Mouse (Mus musculus) E14TG2a.4 (cell line): ENCODE measurements at regions not wholly inside any gene's neighbourhood (a gene's known extent, or its start where the extent isn't known, plus 50 kb on each side); places are given as distances from the start of the nearest gene placed in this dataset.

ENCODE experiments used
- H3K27me3 ChIP-seq: 2 replicates; pipeline ENCODE4 v1.6.1; 2014; ENCODE audit warnings: low read length, control low read depth; ENCODE audit not compliant: insufficient read depth
- H3K36me3 ChIP-seq: 2 replicates; pipeline ENCODE4 v1.6.1; 2014; ENCODE audit warnings: low read length, control low read depth; ENCODE audit not compliant: insufficient read depth
- H3K4me1 ChIP-seq: replicated peaks from 2 replicates; pipeline ENCODE4 v1.6.1; 2014; ENCODE audit warnings: low read depth, low read length, control low read depth
- H3K4me3 ChIP-seq: replicated peaks from 2 replicates; pipeline ENCODE4 v1.5.1; 2014; ENCODE audit warnings: mild to moderate bottlenecking, low read length
- H3K9me3 ChIP-seq: 2 replicates; pipeline ENCODE4 v1.6.1; 2014; ENCODE audit warnings: low read length, control low read depth
- CTCF ChIP-seq: conservative IDR thresholded peaks from 2 replicates; pipeline ENCODE4 v1.5.1; 2014; ENCODE audit warnings: low read length
- NANOG ChIP-seq: IDR thresholded peaks from 2 replicates; pipeline ENCODE4 v1.6.1; 2014; ENCODE audit warnings: borderline replicate concordance, low read length, mixed read lengths
- POU5F1 ChIP-seq: IDR thresholded peaks from 2 replicates; pipeline ENCODE4 v1.6.1; 2014; ENCODE audit warnings: low read length, borderline replicate concordance

DNA sequence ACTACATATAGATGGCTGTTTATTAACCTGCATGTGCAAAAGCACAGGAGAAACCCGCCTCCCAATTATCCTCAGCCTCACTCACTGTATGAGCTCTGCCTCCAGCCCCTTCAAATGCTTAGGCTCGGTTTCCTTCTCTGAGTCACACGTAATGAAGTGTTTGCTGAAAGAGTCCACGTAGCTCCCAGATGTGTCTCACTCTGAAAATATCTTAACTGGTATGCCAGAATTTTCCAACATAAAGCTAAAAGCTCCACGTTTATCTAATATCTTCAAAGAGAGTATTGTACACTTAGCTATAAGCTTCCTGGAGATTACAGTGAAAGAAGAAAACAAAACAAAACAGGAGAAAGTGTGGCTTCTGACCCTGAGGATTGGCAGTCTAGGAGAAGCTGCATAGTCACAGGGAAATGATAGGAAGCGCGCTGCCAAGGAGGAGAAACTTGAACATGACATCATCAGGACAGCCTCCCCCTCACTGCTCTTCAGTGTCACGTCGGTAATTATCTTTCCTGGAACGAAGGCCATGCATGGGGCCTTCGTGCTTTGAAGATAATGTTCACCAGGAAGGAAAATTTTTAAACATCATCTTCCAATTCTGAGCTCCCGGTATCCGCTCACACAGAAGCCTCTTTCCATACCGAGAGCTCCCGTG lies 108.3 kb upstream of the L3mbtl4 start:
- Histone ChIP-seq H3K9me3 (no peaks in the 10 kb centered on the region), H3K27me3 (no peaks in the 10 kb centered on the region), H3K36me3 (no peaks in the 10 kb centered on the region), H3K4me1 (no peaks in the 10 kb centered on the region), H3K4me3 (no peak overlapping the region)
- no peak for TF ChIP-seq NANOG

DNA sequence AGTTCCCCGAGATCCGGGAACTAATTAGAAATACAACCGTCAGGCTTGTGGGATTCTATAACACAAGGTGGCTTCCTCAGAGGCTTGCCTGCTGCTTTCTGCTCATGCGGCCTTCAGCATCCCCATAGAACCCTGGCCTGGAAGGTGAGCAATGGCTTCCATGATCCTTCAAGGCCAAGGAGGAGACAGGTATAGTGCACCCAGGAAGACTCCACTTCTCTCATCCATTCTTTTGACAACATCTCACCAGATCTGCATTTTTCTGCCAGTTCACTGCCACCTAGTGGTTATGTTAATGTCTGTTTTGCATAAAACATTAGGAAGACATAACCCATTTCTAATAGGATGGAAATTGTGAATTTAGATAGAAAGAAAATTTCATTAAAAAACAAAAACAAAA lies 107.2 kb upstream of the L3mbtl4 start:
- no peaks in the 10 kb centered on the region for H3K36me3 ChIP-seq
- no peak overlapping the region for H3K4me3 ChIP-seq
- H3K27me3 ChIP-seq, result no peaks in the 10 kb centered on the region
- TF ChIP-seq CTCF, result no peak
- TF ChIP-seq NANOG, result no peak
- no peak for TF ChIP-seq POU5F1
- no peaks in the 10 kb centered on the region for H3K9me3 ChIP-seq
- H3K4me1 ChIP-seq, result no peaks in the 10 kb centered on the region

DNA sequence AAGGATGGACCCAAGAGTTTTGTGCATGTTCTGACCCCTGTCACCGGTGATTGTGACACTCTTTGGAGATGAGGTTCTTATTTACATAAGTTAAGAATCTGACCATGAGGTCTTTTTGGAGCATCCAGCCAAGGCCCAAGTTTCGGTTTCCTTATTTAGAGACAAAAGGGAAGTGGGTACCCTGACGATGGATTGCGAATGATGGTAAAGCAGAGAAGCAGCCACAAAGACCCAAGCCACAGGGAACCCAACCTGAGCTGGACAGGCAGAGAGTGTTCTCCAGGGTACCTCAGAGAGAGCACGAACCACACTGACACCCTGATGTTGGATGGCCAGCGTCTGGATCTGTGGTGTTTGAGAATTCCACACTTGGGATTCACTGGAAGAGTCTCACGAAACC lies 100.8 kb upstream of the L3mbtl4 start:
- H3K9me3 ChIP-seq, result no peaks in the 10 kb centered on the region
- no peak for TF ChIP-seq NANOG
- no peak for TF ChIP-seq POU5F1
- no peak for TF ChIP-seq CTCF
- H3K4me1 ChIP-seq, result no peaks in the 10 kb centered on the region

DNA sequence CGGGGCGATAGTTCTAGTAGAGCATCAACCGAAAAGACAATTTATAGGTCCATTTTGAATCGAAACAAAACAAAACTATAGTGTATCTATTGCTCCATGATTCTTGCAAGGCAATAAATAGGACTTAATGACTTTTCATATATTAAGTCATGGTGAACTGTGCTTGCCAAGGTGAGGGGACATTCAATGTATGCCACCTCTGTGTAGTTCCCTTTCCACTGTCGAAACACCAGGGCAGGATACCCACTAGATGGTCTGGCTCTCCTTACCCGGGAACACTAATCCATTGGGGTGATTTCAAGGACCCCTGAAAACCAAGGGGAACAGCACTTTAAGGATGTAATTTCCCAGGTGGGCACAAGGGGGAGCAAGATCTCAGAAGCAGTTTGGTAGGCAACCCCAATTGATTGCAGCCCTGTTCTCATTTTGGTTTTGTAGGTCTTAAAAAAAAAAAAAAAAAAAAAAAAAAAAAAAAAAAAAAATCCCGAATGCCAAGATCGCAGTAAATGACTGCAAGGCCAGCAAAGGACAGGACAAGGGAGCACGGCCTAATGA lies 96.9 kb upstream of the L3mbtl4 start:
- Histone ChIP-seq H3K9me3 (0 out of 2 replicates have a peak, but pooled peaks cover 5% of the 10 kb centered on the region), H3K36me3 (no peaks in the 10 kb centered on the region), H3K4me1 (no peaks in the 10 kb centered on the region), H3K4me3 (no peak overlapping the region), H3K27me3 (no peaks in the 10 kb centered on the region)
- TF ChIP-seq CTCF (peak; percentile 57), POU5F1 (no peak), NANOG (no peak)

More for the DNA sequence above, 100.8 kb upstream of the L3mbtl4 start:
- H3K36me3 ChIP-seq, result no peaks in the 10 kb centered on the region
- H3K4me3 ChIP-seq, result no peak overlapping the region
- H3K27me3 ChIP-seq, result no peaks in the 10 kb centered on the region

DNA sequence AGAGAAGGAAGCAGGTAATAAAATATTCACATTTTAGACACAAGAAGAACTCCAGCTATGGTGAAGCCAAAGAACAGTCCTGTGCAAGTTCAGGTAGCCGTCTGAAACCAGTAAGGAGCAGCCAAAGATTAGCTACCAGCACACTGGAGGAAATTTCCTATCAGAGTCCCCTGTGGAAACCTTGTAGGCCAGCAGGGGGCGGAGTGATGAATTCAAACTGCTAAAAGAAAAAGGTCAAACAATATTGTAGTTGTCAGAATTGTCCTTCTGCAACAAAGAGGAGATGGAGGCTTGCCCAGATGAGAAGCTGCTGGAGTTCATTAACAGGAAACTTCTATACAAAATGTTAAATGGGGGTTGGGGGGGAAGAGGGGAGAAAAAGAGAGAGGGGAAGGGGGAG lies 95.8 kb upstream of the L3mbtl4 start:
- TF ChIP-seq NANOG (no peak), CTCF (peak; percentile 39)
- Histone ChIP-seq H3K36me3 (no peaks in the 10 kb centered on the region), H3K4me1 (no peaks in the 10 kb centered on the region), H3K27me3 (no peaks in the 10 kb centered on the region), H3K4me3 (no peak overlapping the region), H3K9me3 (0 out of 2 replicates have a peak, but pooled peaks cover 5% of the 10 kb centered on the region)

DNA sequence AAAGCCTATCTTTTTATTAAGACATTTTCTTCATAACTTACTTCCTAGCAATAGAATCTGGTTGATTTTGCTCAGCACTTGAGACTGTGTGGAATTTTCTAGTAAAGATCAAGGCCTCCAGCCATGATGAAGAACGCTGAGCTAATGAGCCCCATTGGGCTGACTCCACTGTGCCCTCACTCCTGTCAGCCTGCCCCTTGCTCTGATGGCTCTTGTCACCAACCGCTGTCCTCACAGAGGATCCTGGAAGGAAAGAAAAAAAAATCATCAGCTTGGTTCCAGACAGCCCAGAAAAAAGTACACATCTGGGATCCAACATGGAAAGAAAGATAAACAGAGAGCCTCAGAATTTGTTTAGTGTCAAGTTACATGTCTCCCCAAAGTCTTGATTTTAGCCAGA lies 88.2 kb upstream of the L3mbtl4 start:
- TF ChIP-seq NANOG (no peak), CTCF (no peak), POU5F1 (no peak)
- Histone ChIP-seq H3K4me1 (no peaks in the 10 kb centered on the region), H3K9me3 (peaks cover 28% of the 10 kb centered on the region), H3K36me3 (no peaks in the 10 kb centered on the region), H3K4me3 (no peak overlapping the region), H3K27me3 (no peaks in the 10 kb centered on the region)

DNA sequence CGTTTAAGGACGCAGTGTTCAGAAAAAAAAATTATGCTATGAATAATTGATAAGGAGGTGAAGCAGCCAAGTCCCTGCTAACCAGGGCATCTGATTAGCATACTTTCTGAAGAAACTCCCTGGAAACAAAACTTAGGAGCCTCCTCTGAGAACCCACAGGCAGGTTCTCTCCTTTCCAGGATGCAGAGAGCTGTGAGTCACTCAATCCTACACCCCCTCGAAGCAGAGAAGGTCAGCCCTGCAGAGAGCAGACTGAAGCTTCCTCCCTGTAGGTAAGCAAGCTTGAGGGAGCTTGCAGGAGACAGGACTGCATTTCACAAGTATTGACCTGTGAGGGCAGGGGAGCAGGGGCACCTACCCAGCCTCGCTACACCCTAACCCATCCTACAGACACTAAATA lies 83.7 kb upstream of the L3mbtl4 start:
- no peaks in the 10 kb centered on the region for H3K27me3 ChIP-seq
- H3K4me3 ChIP-seq, result no peak overlapping the region
- peaks cover 35% of the 10 kb centered on the region for H3K9me3 ChIP-seq
- no peaks in the 10 kb centered on the region for H3K36me3 ChIP-seq
- no peaks in the 10 kb centered on the region for H3K4me1 ChIP-seq
- no peak for TF ChIP-seq NANOG
- no peak for TF ChIP-seq CTCF
- TF ChIP-seq POU5F1, result no peak

DNA sequence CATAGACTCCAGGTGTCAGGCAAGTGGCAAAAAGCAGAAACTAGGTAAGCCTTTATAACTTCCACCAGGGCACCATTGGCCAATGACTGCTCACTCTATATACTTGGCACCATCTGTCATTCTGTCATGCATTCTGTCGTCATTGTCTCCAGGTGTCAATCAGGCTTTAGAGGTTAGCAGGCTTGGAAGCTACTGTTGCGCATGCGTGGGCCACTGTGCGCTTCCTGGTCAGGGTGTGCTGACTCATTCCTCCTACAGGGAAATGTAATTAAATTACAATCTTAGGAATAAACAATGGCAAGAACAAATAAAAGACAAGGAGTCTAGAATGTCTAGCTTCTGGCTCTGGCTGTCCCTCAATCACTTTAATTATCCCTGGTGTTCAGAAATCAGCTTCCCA lies 68.1 kb upstream of the L3mbtl4 start:
- no peaks in the 10 kb centered on the region for H3K9me3 ChIP-seq
- no peak overlapping the region for H3K4me3 ChIP-seq
- no peaks in the 10 kb centered on the region for H3K27me3 ChIP-seq
- no peak for TF ChIP-seq NANOG
- H3K36me3 ChIP-seq, result no peaks in the 10 kb centered on the region
- H3K4me1 ChIP-seq, result no peaks in the 10 kb centered on the region; the same call in 1 of the 2 replicates

DNA sequence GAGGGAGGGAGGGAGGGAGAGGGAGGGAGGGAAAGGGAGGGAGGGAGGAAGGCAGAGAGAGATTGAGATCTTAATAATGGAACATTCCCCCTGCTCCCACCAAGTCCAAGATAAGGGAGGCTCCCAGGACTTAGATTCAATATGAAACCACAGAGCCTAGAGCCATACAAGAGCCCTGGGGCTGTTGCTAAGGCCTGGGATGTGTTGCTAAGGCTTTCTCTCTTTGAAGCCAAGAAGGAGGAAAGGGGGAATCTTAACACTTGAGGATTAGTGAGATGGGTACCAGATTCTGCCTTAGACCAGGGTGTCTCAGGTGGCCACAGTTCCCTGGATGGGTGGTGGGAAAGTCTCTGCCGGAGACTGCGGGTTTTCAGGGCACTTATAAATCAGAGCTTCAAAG lies 64.8 kb upstream of the L3mbtl4 start:
- H3K36me3 ChIP-seq, result no peaks in the 10 kb centered on the region
- H3K27me3 ChIP-seq, result no peaks in the 10 kb centered on the region
- no peak overlapping the region for H3K4me3 ChIP-seq
- TF ChIP-seq CTCF (no peak), NANOG (no peak), POU5F1 (no peak)
- H3K9me3 ChIP-seq, result no peaks in the 10 kb centered on the region
- H3K4me1 ChIP-seq, result no peaks in the 10 kb centered on the region; the same call in 1 of the 2 replicates
